Mouse (Mus musculus): ENCODE data around the gene Gh.

GRCm38 (mm10) chr11:106332458-106332857 is 30.8 kb upstream of the Gh start:
- TF ChIP-seq CTCF (IDR thresholded peaks at IDR 0.05; ENCODE audit: insufficient read depth, low read depth, low read length) (no peak), POLR2A (IDR thresholded peaks at IDR 0.05; ENCODE audit: insufficient read depth, low read depth, low read length) (no peak)
